Mouse (Mus musculus) forebrain, embryonic 11.5 days (tissue): Measurements from ENCODE around the gene Wnt4. TPM values are rescaled to one million over a fixed set of nuclear protein-coding genes. Genes with fewer than 3 reads are reported as not detected.

Source experiments
- ATAC-seq: fragments of 200-750 bp; cut with Nextera tagmentation; replicated peaks from 2 replicates; pipeline ENCODE4 v1.8.0; 2017; ENCODE audit warnings: moderate TSS enrichment; ENCODE audit not compliant: low FRiP score
- DNase-seq: peaks from one replicate; pipeline ENCODE4 v3.0.0-alpha.2; 2017; ENCODE audit warnings: low spot score
- H3K27ac ChIP-seq: fragments of 300-500 bp; sonication (generic); 2 replicates; pipeline ENCODE4 v1.5.1; 2014; ENCODE audit warnings: low read depth, low read length
- H3K27me3 ChIP-seq: fragments of 300-500 bp; sonication (generic); 2 replicates; pipeline ENCODE4 v1.6.1; 2014; ENCODE audit warnings: mild to moderate bottlenecking, low read length, mixed read lengths; ENCODE audit not compliant: control insufficient read depth, insufficient read depth
- H3K36me3 ChIP-seq: fragments of 300-500 bp; sonication (generic); 2 replicates; pipeline ENCODE4 v1.6.1; 2014; ENCODE audit warnings: mild to moderate bottlenecking, low read length, moderate library complexity, mixed read lengths; ENCODE audit not compliant: control insufficient read depth, insufficient read depth
- H3K4me1 ChIP-seq: fragments of 300-500 bp; sonication (generic); replicated peaks from 2 replicates; pipeline ENCODE4 v1.6.1; 2014; ENCODE audit warnings: low read length, mixed read lengths; ENCODE audit not compliant: control insufficient read depth, insufficient read depth
- H3K4me2 ChIP-seq: fragments of 300-500 bp; sonication (generic); 2 replicates; pipeline ENCODE4 v1.6.1; 2014; ENCODE audit warnings: low read depth, mild to moderate bottlenecking, low read length, moderate library complexity, mixed read lengths; ENCODE audit not compliant: severe bottlenecking
- H3K4me3 ChIP-seq: fragments of 300-500 bp; sonication (generic); 2 replicates; pipeline ENCODE4 v1.5.1; 2014; ENCODE audit warnings: low read depth, low read length
- H3K9ac ChIP-seq: fragments of 300-500 bp; sonication (generic); 2 replicates; pipeline ENCODE4 v1.6.1; 2014; ENCODE audit warnings: low read length
- H3K9me3 ChIP-seq: fragments of 300-500 bp; sonication (generic); 2 replicates; pipeline ENCODE4 v1.6.1; 2016; ENCODE audit warnings: low read length, mixed read lengths; ENCODE audit not compliant: control insufficient read depth
- WGBS: fragments of 180-500 bp; shearing (Covaris S2); extraction: QIAGEN DNeasy Blood & Tissue Kit; methylation state at CpG from one replicate; pipeline ENCODE4 v1.1.7; 2014; 5-methylcytosine and 5-hydroxymethylcytosine counted together
- polyA plus RNA-seq: library from polyadenylated mRNA; unstranded; fragments of >200 nt; fragmentation: Nextera tagmentation; extraction: Ambion mirVana; gene quantifications from 2 replicates; pipeline ENCODE4 v1.2.1, GENCODE M21; 2014

Gene Wnt4
- polyA plus RNA-seq, 1 experiment from 2014 or later = 1.5 TPM

- WGBS = 71% methylated on average over 5 of the region's 5 CpGs
- Histone ChIP-seq H3K9me3 (no peaks in the 10 kb centered on the region), H3K4me3 (no peak overlapping the region), H3K4me2 (no peak overlapping the region), H3K27me3 (no peaks in the 10 kb centered on the region), H3K4me1 (no peaks in the 10 kb centered on the region), H3K36me3 (no peaks in the 10 kb centered on the region), H3K27ac (no peak overlapping the region), H3K9ac (no peak overlapping the region)
- ATAC-seq = no peak
- no peak for DNase-seq
These were observed 17.2 kb downstream of the Wnt4 start for GRCm38 (mm10) chr4:137294474-137294873.

- H3K4me2 ChIP-seq = no peak overlapping the region
- H3K4me3 ChIP-seq = no peak overlapping the region
- H3K36me3 ChIP-seq = no peaks in the 10 kb centered on the region
- H3K27me3 ChIP-seq = no peaks in the 10 kb centered on the region
- DNase-seq = no peak
- H3K9ac ChIP-seq = no peak overlapping the region
- no peak for ATAC-seq
- no peak overlapping the region for H3K27ac ChIP-seq
- WGBS = 81% methylated on average over 8 of the region's 8 CpGs
- no peaks in the 10 kb centered on the region for H3K9me3 ChIP-seq
- no peaks in the 10 kb centered on the region for H3K4me1 ChIP-seq
These were observed 17.7 kb downstream of the Wnt4 start for GRCm38 (mm10) chr4:137294951-137295350.

DNA sequence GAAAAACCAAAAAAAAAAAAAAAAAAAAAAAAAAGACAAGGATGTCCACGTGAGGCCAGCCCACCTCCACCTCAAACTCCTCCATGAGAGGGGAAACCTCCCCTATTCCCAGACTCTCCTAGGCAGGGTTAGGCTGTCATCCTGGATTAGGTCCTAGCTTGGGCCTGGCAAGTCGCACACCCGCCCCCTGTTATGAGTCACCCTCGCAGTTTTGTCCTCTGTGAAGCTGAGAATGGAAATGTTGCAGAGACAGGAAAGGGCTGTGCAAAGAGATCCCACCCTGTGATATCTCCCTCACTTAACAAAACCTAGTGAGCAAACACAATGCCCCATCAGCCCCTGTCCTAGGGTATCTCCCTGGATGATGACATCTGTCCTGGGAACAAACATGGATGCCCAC lies 20.3 kb downstream of the Wnt4 start:
- ATAC-seq (no peak), DNase-seq (no peak)
- no peak overlapping the region for H3K9ac ChIP-seq
- 0 out of 2 replicates have a peak, but pooled peaks cover 2% of the 10 kb centered on the region for H3K4me1 ChIP-seq
- WGBS = 85% methylated on average over 4 of the region's 4 CpGs
- H3K4me3 ChIP-seq = no peak overlapping the region
- H3K4me2 ChIP-seq = no peak overlapping the region
- no peaks in the 10 kb centered on the region for H3K27me3 ChIP-seq
- H3K36me3 ChIP-seq = no peaks in the 10 kb centered on the region
- H3K9me3 ChIP-seq = no peaks in the 10 kb centered on the region
- no peak overlapping the region for H3K27ac ChIP-seq

GRCm38 (mm10) chr4:137298406-137298805 lies 21.1 kb downstream of the Wnt4 start:
- ATAC-seq = no peak
- H3K4me1 ChIP-seq = 0 out of 2 replicates have a peak, but pooled peaks cover 2% of the 10 kb centered on the region
- no peak overlapping the region for H3K9ac ChIP-seq
- no peak for DNase-seq
- no peak overlapping the region for H3K4me2 ChIP-seq
- whole genome bisulfite sequencing = 85% methylated on average over 8 of the region's 8 CpGs
- H3K27me3 ChIP-seq = no peaks in the 10 kb centered on the region
- no peak overlapping the region for H3K4me3 ChIP-seq
- no peak overlapping the region for H3K27ac ChIP-seq
- H3K36me3 ChIP-seq = no peaks in the 10 kb centered on the region
- no peaks in the 10 kb centered on the region for H3K9me3 ChIP-seq

DNA sequence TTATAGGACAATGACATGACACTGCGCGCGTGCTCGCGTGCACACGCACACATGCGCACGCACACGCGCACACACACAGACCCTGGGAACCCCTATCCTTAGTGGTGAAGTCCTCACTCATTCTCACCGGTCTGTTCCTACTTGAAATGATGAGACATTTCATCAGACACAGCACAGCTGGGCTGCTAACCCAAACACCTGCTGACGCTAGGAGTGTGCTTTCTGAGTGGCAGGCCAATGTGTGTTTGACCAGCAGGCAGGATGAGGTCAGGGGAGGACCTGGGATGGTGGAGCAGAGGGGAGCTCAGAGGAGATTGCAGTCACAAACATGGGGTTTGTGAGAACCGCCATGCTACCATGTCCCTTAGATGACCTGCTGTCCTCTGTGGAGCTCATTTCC lies 22.9 kb downstream of the Wnt4 start:
- no peaks in the 10 kb centered on the region for H3K9me3 ChIP-seq
- no peak overlapping the region for H3K4me3 ChIP-seq
- H3K27me3 ChIP-seq = no peaks in the 10 kb centered on the region
- H3K4me1 ChIP-seq = 0 out of 2 replicates have a peak, but pooled peaks cover 2% of the 10 kb centered on the region
- H3K27ac ChIP-seq = no peak overlapping the region
- no peaks in the 10 kb centered on the region for H3K36me3 ChIP-seq
- H3K4me2 ChIP-seq = no peak overlapping the region
- ATAC-seq (no peak), DNase-seq (no peak)
- no peak overlapping the region for H3K9ac ChIP-seq
- 95% methylated on average over 13 of the region's 13 CpGs for WGBS

- 50% methylated on average over 16 of the region's 16 CpGs for WGBS
- DNase-seq (no peak), ATAC-seq (no peak)
- Histone ChIP-seq H3K27me3 (no peaks in the 10 kb centered on the region), H3K27ac (no peak overlapping the region), H3K36me3 (no peaks in the 10 kb centered on the region), H3K9me3 (no peaks in the 10 kb centered on the region), H3K9ac (no peak overlapping the region), H3K4me3 (no peak overlapping the region), H3K4me1 (0 out of 2 replicates have a peak, but pooled peaks cover 2% of the 10 kb centered on the region), H3K4me2 (no peak overlapping the region)
These were observed 24.3 kb downstream of the Wnt4 start for GRCm38 (mm10) chr4:137301635-137302034.

DNA sequence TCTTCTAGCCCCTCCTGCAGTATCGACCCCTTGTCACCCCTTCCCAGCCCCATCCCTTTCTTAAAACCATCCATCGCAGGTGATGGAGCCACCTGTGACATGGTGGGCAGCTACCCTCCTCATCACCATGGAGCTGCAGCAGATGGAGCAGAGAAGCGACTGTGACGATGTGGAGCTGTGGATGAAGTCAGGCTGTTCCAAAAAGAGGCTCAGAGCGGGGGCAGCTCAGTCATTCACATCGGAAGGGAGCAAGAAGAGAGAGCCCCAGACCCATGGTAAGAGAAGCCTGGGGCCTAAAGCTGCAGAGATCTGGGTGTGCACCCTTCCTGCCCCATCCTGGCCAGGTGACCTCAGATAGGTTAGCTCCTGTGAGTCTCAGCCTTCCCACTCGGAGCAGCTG lies 26.8 kb downstream of the Wnt4 start:
- Histone ChIP-seq H3K27ac (no peak overlapping the region), H3K36me3 (no peaks in the 10 kb centered on the region), H3K9me3 (no peaks in the 10 kb centered on the region), H3K4me2 (no peak overlapping the region), H3K4me3 (no peak overlapping the region), H3K27me3 (no peaks in the 10 kb centered on the region), H3K4me1 (0 out of 2 replicates have a peak, but pooled peaks cover 2% of the 10 kb centered on the region), H3K9ac (no peak overlapping the region)
- DNase-seq (no peak), ATAC-seq (no peak)
- 95% methylated on average over 7 of the region's 7 CpGs for WGBS

DNA sequence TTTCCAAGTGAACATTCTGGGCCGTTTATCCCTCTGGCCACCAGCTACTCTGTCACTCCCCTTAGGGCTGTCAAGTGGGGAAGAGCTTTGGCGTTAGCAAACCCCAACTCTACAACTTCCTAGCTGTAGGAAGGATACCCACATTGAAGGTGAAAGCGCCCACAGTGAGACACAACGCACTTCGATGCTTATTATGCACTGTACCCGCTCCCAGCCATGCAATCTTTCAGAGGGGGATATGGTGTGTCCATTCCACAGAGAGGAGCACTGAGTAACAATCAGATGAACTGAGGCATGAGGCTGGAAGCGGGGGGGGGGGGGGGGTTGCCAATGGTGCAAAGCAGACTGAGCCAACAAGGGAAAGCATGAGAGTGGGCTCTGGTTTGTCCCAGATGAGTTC lies 27.8 kb downstream of the Wnt4 start:
- DNase-seq (peak; percentile 35), ATAC-seq (no peak)
- 93% methylated on average over 7 of the region's 7 CpGs for WGBS
- Histone ChIP-seq H3K9ac (no peak overlapping the region), H3K9me3 (no peaks in the 10 kb centered on the region), H3K27ac (no peak overlapping the region), H3K27me3 (no peaks in the 10 kb centered on the region), H3K36me3 (no peaks in the 10 kb centered on the region), H3K4me1 (0 out of 2 replicates have a peak, but pooled peaks cover 2% of the 10 kb centered on the region), H3K4me2 (no peak overlapping the region), H3K4me3 (no peak overlapping the region)

DNA sequence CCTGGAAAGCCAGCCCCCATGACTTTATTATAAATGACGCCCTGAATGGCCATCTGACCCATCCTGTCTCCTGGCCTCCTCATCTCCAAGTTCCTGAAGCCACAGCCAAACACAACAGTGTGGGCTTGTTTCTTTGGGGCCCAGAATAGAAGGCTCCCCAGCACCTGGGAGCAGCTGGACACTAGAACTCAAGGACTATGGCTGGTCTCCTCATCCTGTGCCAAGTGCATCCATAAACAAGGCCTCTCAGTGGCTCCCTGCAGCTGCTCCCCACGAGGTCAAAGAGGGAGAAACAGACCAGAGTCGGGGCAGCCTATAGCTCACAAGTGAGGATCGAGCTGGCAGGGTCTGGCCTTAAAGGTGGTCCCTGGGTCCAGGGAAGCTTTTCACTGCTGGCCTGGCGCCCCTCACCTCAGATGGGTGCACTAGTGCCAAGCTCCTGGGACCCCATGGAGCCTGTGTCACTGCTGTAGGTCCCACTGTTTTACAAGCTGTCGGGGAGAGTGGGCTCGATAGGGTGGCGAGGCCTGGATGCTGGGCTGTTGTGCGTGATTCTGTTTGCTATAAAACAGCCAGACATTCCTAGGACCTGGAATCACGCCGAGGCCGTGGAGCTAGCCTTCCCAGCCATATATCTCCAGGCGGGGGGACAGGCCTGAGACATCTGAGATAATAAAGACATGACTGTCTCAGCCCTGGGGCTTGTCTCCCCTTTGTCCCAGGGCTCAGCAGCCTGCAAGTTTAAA lies 28.7 kb downstream of the Wnt4 start:
- Histone ChIP-seq H3K27me3 (no peaks in the 10 kb centered on the region), H3K4me2 (no peak overlapping the region), H3K4me3 (no peak overlapping the region), H3K9me3 (no peaks in the 10 kb centered on the region), H3K36me3 (no peaks in the 10 kb centered on the region), H3K27ac (no peak overlapping the region), H3K9ac (no peak overlapping the region), H3K4me1 (0 out of 2 replicates have a peak, but pooled peaks cover 2% of the 10 kb centered on the region)
- 86% methylated on average over 13 of the region's 13 CpGs for WGBS
- ATAC-seq = no peak
- DNase-seq = peak; percentile 45
